ENCODE assay signal across 8 mouse cellular contexts in genomic region chr5:9265586-9266279, GRCm38 (mm10). TPM values are rescaled to one million over a fixed set of nuclear protein-coding genes. Genes with fewer than 3 reads are reported as not detected.
DNase-seq lines count a peak whose midpoint lies in the region; ATAC-seq and TF ChIP-seq lines count a peak whose summit lies in the region.

TSS of gene 9330182L06Rik (plus strand) at chr5:9266118.

- H3K9ac ChIP-seq in forebrain, embryonic 12.5 days = peak within 1 kb of the TSS; percentile 79
- H3K9ac ChIP-seq in hindbrain, embryonic 12.5 days = peak within 1 kb of the TSS; percentile 69
- peak within 1 kb of the TSS; percentile 53 for H3K9ac ChIP-seq in lung, embryonic 14.5 days

- peak within 1 kb of the TSS; percentile 85 for H3K27ac ChIP-seq in forebrain, embryonic 12.5 days
- peak within 1 kb of the TSS; percentile 87 for H3K27ac ChIP-seq in hindbrain, embryonic 12.5 days
- H3K27ac ChIP-seq in lung, embryonic 14.5 days (ENCODE audit: low read depth) = peak within 1 kb of the TSS; percentile 38; the same call in 1 of the 2 replicates

- TF ChIP-seq CTCF in lung, embryonic 14.5 days (IDR thresholded peaks at IDR 0.05; ENCODE audit: low read depth) = peak; percentile 10; the same call in 1 of the 2 replicates

- H3K27me3 ChIP-seq in forebrain, embryonic 12.5 days = peaks cover 17% of the 10 kb centered on the region; the same call in 1 of the 2 replicates
- H3K27me3 ChIP-seq in hindbrain, embryonic 12.5 days = no peaks in the 10 kb centered on the region
- 0 out of 2 replicates have a peak, but pooled peaks cover 6% of the 10 kb centered on the region for H3K27me3 ChIP-seq in lung, embryonic 14.5 days (ENCODE audit: insufficient read depth, low read length)

- no peaks in the 10 kb centered on the region for H3K9me3 ChIP-seq in forebrain, embryonic 12.5 days
- no peaks in the 10 kb centered on the region for H3K9me3 ChIP-seq in hindbrain, embryonic 12.5 days (replicated peaks)
- H3K9me3 ChIP-seq in lung, embryonic 14.5 days (ENCODE audit: low read depth, low read length) = no peaks in the 10 kb centered on the region

- under 1% methylated on average over 43 of the region's 47 CpGs for WGBS in forebrain, embryonic 12.5 days
- 2% methylated on average over 46 of the region's 47 CpGs for WGBS in hindbrain, embryonic 12.5 days
- under 1% methylated on average over 47 of the region's 47 CpGs for WGBS in lung, embryonic 14.5 days

- H3K4me1 ChIP-seq in forebrain, embryonic 12.5 days = peaks cover 10% of the 10 kb centered on the region
- H3K4me1 ChIP-seq in hindbrain, embryonic 12.5 days = peaks cover 10% of the 10 kb centered on the region; the same call in 1 of the 2 replicates
- H3K4me1 ChIP-seq in lung, embryonic 14.5 days (ENCODE audit: insufficient read depth) = no peaks in the 10 kb centered on the region

- peak within 1 kb of the TSS; percentile 69 for H3K4me3 ChIP-seq in forebrain, embryonic 12.5 days (replicated peaks)
- H3K4me3 ChIP-seq in hindbrain, embryonic 12.5 days = peak within 1 kb of the TSS; percentile 66
- H3K4me3 ChIP-seq in lung, embryonic 14.5 days (ENCODE audit: low read depth, low read length) = peak within 1 kb of the TSS; percentile 63

- ATAC-seq in forebrain, embryonic 12.5 days (ENCODE audit: low FRiP score) = peak; percentile 94
- ATAC-seq in hindbrain, embryonic 12.5 days (ENCODE audit: low FRiP score) = peak; percentile 95
- ATAC-seq in lung, embryonic 14.5 days (ENCODE audit: insufficient read depth) = peak; percentile 95

- peak; percentile 90 for DNase-seq in MN1 (ENCODE audit: low spot score)
- DNase-seq in brain, embryonic 18.5 days (ENCODE audit: low read depth, low spot score) = peak; percentile 61
- peak; percentile 64 to 80 for DNase-seq in layer of hippocampus, postnatal 10 days (ENCODE audit: low spot score in 2 of 2)
- peak; percentile 66 for DNase-seq in lung, embryonic 14.5 days
- DNase-seq in ovary, postnatal 10 days (ENCODE audit: low spot score) = peak; percentile 1
- DNase-seq in urinary bladder, postnatal 36 days (ENCODE audit: low spot score in 2 of 2) = peak; percentile 12 to 18

- peak within 1 kb of the TSS; percentile 81 for H3K4me2 ChIP-seq in forebrain, embryonic 12.5 days
- H3K4me2 ChIP-seq in hindbrain, embryonic 12.5 days (replicated peaks) = peak within 1 kb of the TSS; percentile 79
- H3K4me2 ChIP-seq in lung, embryonic 14.5 days = peak within 1 kb of the TSS; percentile 96

- H3K36me3 ChIP-seq in forebrain, embryonic 12.5 days (replicated peaks) = no peaks in the 10 kb centered on the region
- no peaks in the 10 kb centered on the region for H3K36me3 ChIP-seq in hindbrain, embryonic 12.5 days
- no peaks in the 10 kb centered on the region for H3K36me3 ChIP-seq in lung, embryonic 14.5 days (ENCODE audit: insufficient read depth)

RNA-seq across cellular contexts. Expression of gene 9330182L06Rik, which starts in this region (rescaled TPM):
- polyA plus RNA-seq in forebrain, embryonic 12.5 days (2016; fragmentation: Nextera tagmentation; extraction: Ambion mirVana) = 6.3 and 6.5 TPM in 2 replicates
- 12.4 and 14.4 TPM in 2 replicates for polyA plus RNA-seq in hindbrain, embryonic 12.5 days (2016; fragmentation: Nextera tagmentation; extraction: Ambion mirVana)
- 10 to 100 TPM; 30.0 to 30.2 TPM for total RNA-seq in layer of hippocampus, postnatal 10 days (2021)
- 2.0 and 2.3 TPM in 2 replicates for polyA plus RNA-seq in lung, embryonic 14.5 days (2014; fragmentation: Nextera tagmentation; extraction: Ambion mirVana)

Comparison
In these comparisons a context has a peak if more than half of its experiments do, and no peak if none do; other contexts are left out.
1. Peak in every context shown above with its lines: DNase-seq, ATAC-seq, H3K4me3 ChIP-seq and H3K27ac ChIP-seq.
2. DNase-seq: peak in every context shown above with its lines; median percentile 90 in MN1; 72 in layer of hippocampus, postnatal 10 days; 66 in lung, embryonic 14.5 days; 61 in brain, embryonic 18.5 days; 15 in urinary bladder, postnatal 36 days; 1 in ovary, postnatal 10 days.